Mouse (Mus musculus): ENCODE measurements around the gene Spdef.

The Spdef gene

GRCm38 (mm10) chr17:27677756-27678155 is 51.0 kb downstream of the Spdef start:
- no peak for DNase-seq (ENCODE audit: low spot score)

GRCm38 (mm10) chr17:27676270-27676669 is 52.5 kb downstream of the Spdef start:
- DNase-seq (ENCODE audit: low spot score), result no peak

- no peak for DNase-seq (ENCODE audit: low spot score)
Observed at GRCm38 (mm10) chr17:27675453-27675852, 53.3 kb downstream of the Spdef start.

GRCm38 (mm10) chr17:27673945-27674344 is 54.8 kb downstream of the Spdef start:
- DNase-seq (ENCODE audit: low spot score), result no peak

- DNase-seq (ENCODE audit: low spot score), result no peak
Observed at GRCm38 (mm10) chr17:27671720-27672119, 57.0 kb downstream of the Spdef start.
